Mouse (Mus musculus) brain, embryonic 14.5 days (tissue): ENCODE data around the gene Oser1. TPM values are rescaled to one million over a fixed set of nuclear protein-coding genes. Genes with fewer than 3 reads are reported as not detected.
"Not testable (repeated sequence)": the region's sequence is repeated elsewhere in the genome, so short reads cannot be mapped to it uniquely, and the experiment has no call there.

Experiments
- DNase-seq: peaks from one replicate; pipeline ENCODE4 v3.0.0-alpha.2; 2011; ENCODE audit warnings: low read depth
- CTCF ChIP-seq: fragments of 200-500 bp; IDR thresholded peaks from 2 replicates; pipeline ENCODE4 v1.5.1; 2012; ENCODE audit warnings: inconsistent platforms, mild to moderate bottlenecking, moderate library complexity, borderline replicate concordance; ENCODE audit not compliant: insufficient read depth, insufficient read length; ENCODE audit errors: extremely low read depth
- POLR2A ChIP-seq: fragments of 200-500 bp; IDR thresholded peaks from 2 replicates; pipeline ENCODE4 v1.6.1; 2012; ENCODE audit warnings: mild to moderate bottlenecking, inconsistent platforms, borderline replicate concordance; ENCODE audit not compliant: poor library complexity, insufficient read depth, insufficient read length, severe bottlenecking; ENCODE audit errors: extremely low read depth
- polyA plus RNA-seq: library from polyadenylated mRNA; depleted of rRNA; stranded (reverse); fragments of >200 nt; gene quantifications from 2 replicates; pipeline ENCODE4 v1.2.3, GENCODE M21; 2012

Oser1 gene
- polyA plus RNA-seq, 1 experiment = 30.5 TPM

GRCm38 (mm10) chr2:163412846-163413590 lies 11.5 kb downstream of the Oser1 start:
- TF ChIP-seq POLR2A = no peak
- TF ChIP-seq CTCF = no peak
- no peak for DNase-seq

- peak; percentile 5 for DNase-seq
- TF ChIP-seq CTCF (no peak), POLR2A (no peak)
Observed at GRCm38 (mm10) chr2:163412419-163412818, 12.1 kb downstream of the Oser1 start.

DNA sequence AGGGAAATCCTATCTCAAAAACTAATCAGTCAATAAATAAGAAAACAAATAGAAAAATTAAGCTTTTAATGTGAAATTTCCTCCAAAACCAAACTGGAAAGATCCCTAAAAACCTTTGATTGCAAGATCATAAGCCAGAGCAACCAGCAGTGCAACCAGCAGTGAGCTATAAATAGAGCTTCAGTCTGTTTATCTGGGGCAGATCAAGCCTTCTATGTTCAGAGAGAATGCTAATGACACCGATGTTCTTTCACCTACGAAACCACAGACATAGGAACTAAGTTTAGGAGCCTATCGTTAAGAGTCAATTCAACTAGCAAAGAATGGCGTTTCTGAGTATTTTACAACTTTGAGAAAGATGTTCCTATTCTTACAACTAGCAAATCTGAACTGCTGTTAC lies 12.7 kb downstream of the Oser1 start:
- no peak for TF ChIP-seq POLR2A
- no peak for TF ChIP-seq CTCF
- DNase-seq = no peak

DNA sequence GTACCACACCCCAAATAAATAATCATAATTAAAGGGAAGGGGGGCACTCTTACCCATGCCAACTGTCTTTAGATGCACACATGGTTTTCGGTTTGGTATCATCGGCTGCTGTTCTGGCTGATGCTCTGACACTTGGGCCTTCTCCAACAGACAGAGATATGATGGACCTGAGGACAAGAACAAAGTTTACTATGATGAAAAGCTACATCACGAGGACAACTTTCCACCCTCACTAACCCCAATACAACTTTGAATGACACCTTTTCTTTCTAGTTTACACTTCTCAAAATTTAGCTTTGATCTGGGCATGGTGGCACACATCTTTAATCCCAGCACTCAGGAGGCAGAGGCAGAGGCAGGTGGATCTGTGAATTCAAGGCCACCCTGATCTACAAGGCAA lies 13.2 kb downstream of the Oser1 start:
- DNase-seq = not testable (repeated sequence)

GRCm38 (mm10) chr2:163410211-163410610 lies 14.3 kb downstream of the Oser1 start:
- DNase-seq = no peak
- TF ChIP-seq CTCF (no peak), POLR2A (no peak)

GRCm38 (mm10) chr2:163404037-163404815 lies 20.3 kb downstream of the Oser1 start:
- DNase-seq = no peak
- no peak for TF ChIP-seq POLR2A
- TF ChIP-seq CTCF = no peak

GRCm38 (mm10) chr2:163401221-163401620 lies 23.3 kb downstream of the Oser1 start:
- TF ChIP-seq CTCF = peak; percentile 91
- no peak for TF ChIP-seq POLR2A
- peak; percentile 92 for DNase-seq

- TF ChIP-seq POLR2A (no peak), CTCF (no peak)
Observed at GRCm38 (mm10) chr2:163399222-163399621, 25.3 kb downstream of the Oser1 start.

DNA sequence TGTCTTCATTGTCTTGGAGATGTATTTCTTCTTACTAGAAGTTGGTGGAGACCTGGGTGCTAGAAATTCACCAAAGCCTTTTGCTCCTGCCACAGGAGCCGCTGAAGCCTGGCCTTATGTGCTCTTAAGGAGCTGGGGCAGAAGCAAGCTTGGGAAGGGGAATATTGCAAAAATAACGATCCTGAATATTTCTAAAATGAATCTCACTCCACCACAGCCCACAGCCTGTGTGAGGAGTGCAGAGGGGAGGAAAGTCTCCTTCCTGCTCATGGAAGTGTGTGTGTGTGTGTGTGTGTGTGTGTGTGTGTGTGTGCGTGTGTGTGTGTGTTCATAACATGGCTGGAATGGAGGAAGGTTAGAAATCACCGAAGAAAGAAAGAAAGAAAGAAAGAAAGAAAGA lies 25.7 kb downstream of the Oser1 start:
- TF ChIP-seq CTCF (no peak), POLR2A (no peak)
- no peak for DNase-seq

More at GRCm38 (mm10) chr2:163399222-163399621, 25.3 kb downstream of the Oser1 start:
- DNase-seq = no peak

DNA sequence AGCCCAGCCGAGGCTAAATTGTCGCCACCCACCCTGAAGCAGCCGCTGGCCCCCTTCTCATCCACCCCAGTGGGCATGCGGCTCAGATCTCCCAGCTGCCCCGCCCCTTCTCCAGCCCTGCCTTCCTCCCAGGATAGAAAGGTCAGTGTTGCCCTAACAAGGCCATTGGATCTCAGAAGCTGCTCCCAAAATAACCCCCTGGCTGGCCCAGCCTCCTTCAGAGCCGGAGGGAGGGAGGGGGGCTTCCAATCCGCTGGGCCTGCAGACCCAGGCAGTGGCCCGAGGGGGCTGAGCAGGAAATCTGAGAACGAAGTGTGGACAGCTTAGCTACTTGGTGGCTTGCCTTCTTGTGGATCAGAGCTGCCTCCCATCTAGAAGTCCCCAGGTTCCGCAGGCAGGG lies 26.6 kb downstream of the Oser1 start, which contains the start of gene Jph2:
Gene Jph2, minus strand, starts transcription at position 89 of the 400 bp plus-strand sequence.
- no peak for TF ChIP-seq CTCF
- no peak for TF ChIP-seq POLR2A
- peak; percentile 11 for DNase-seq

- DNase-seq = no peak
- TF ChIP-seq POLR2A = no peak
- no peak for TF ChIP-seq CTCF
Observed at GRCm38 (mm10) chr2:163397071-163397470, 27.4 kb downstream of the Oser1 start.

GRCm38 (mm10) chr2:163394977-163395376 lies 29.5 kb downstream of the Oser1 start:
- TF ChIP-seq POLR2A (no peak), CTCF (no peak)
- no peak for DNase-seq
